Mouse (Mus musculus): ENCODE measurements around the gene Slc35f4.
A peak's percentile ranks its signal among the peaks of the same experiment; 100 is the strongest.

The Slc35f4 gene

GRCm38 (mm10) chr14:49348897-49349250 lies 177.0 kb downstream of the Slc35f4 start:
- DNase-seq (ENCODE audit: low read depth, low spot score) = peak; percentile 84

DNA sequence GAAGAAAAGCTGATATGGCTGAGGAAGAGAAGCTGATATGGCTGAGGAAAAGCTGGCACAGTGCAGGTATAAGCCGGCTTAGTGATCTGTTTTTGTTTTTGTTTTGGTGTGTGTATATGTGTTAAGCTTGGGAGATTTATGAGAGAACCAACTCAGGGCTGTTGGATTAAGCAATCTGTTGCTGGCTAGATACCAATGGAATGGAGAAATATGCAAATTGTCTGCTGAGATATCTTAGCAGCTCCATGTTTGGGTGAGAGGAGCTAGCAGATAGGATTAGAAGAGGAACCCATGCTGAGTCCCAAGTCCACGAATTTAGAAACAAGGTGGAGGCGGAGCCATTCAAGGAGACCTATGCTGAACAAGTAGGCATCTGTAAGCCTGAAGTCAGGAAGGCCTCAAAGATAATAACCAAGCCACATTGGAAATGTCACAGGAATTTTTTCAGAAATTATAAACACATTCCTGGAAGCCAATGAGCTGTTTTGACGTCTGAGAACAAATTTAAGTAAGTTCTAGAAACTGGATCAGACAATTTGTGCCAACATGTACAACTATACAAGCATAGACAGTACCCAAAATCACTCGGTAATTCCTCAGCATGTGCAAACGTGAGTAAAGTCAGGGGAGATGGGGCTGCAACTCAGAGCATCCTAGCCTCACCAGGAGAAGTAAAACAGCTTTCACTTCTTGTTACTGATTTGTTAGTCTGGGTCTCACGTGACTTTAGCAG lies 177.5 kb downstream of the Slc35f4 start:
- no peak for DNase-seq (ENCODE audit: low read depth, low spot score)

- DNase-seq (ENCODE audit: low read depth, low spot score) = no peak
Measured at GRCm38 (mm10) chr14:49345835-49346234, 180.0 kb downstream of the Slc35f4 start.

- DNase-seq (ENCODE audit: low read depth, low spot score) = no peak
Measured at GRCm38 (mm10) chr14:49337011-49337410, 188.8 kb downstream of the Slc35f4 start.

DNA sequence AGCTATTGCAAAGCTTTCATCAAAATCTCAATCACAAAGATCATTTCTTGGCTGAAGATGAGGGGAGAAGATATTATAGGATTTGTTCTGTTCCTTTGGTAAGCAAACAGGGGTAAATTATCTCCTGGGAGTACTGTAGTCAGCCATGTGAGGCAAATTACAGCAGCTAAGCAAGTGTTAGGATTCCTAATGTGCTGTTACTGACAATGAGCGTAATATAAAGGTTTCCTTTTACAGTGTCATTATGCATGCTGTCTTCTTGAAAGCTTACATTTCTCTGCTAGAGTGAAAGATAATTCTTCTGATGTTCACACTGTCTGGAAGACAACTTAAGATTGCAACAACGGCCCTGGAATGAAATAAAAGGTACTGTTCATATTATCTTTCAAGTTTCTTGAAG lies 192.0 kb downstream of the Slc35f4 start:
- DNase-seq (ENCODE audit: low read depth, low spot score) = no peak

- DNase-seq (ENCODE audit: low read depth, low spot score) = no peak
Measured at GRCm38 (mm10) chr14:49316493-49316894, 209.4 kb downstream of the Slc35f4 start.

DNA sequence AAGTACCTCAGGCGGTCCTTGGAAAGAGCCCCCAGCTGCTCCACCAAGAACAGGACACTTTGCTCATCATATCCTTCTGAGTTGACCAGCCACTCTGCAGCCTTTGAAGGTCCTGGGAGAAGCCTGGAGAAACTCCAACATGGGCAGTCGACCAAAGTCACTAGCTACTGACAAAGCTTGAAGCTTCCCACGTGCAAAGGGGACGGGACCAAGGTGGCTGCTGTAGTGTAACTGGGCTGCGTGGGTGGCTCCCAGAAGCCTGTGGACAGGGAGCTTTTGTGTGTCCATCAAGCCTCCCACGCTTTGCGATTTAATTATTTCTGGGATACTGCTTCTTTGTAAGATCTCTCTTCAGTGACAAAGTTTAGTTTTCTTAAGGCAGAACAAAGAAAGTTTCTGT lies 211.9 kb downstream of the Slc35f4 start:
- DNase-seq (ENCODE audit: low read depth, low spot score) = no peak

DNA sequence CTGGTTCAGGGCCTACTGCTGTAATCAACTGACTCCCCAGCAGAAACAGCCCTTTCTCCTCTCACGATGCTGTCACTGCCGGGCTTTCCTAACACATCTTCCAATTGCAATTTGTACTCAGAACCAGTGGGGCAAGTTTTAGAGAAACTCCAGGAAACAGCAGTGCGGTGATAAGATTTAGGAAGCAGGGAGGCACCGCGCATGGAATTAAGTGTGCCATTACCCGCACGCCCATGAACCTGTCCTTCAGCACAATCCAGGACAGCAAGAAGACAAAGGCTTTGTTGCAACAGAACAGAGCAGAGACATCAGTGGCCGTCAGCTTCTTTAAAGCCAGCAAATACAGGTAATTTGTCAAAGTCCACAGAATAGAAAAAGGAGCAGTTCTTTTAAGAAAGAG lies 212.5 kb downstream of the Slc35f4 start:
- peak; percentile 33 for DNase-seq (ENCODE audit: low read depth, low spot score)

GRCm38 (mm10) chr14:49311548-49311947 lies 214.3 kb downstream of the Slc35f4 start:
- no peak for DNase-seq (ENCODE audit: low read depth, low spot score)

DNA sequence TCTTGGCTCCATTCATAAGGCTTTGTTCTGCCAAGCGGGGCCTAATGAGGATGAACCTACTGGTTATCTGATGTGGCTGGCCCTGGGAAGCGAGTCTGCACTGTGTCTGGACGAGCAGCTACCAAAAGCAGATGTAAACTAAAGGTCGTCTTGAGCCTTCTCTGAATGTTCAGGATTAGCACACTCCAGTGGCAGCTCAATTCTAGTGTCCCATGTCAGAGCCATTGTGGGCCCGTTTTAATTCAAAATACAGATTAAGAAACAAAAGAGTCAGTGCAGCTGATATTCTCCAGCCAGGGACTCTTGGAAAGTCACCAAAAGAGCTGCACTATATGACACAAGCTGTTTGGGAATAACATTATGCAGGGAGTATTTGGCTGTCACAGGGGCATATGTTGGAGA lies 214.8 kb downstream of the Slc35f4 start:
- DNase-seq (ENCODE audit: low read depth, low spot score) = no peak

DNA sequence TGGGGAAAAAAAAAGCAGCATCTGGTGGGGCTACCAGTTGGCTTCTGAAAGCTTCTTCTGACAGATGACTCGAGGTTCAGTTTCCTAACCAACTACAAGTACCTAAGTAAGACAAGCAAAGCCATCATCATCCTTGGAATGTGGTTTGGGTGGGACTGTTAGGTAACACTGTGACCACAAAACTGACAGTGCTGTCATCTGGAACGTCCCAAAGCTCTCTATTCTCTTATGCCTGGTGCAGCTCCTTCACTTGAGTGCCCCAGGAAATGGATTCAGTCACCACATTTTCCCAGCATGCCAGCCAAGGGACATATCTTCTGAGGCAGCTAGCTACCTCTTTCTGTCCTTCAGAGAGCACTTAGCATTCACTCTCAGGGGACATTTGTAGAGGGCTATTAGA lies 216.2 kb downstream of the Slc35f4 start:
- no peak for DNase-seq (ENCODE audit: low read depth, low spot score)

- no peak for DNase-seq (ENCODE audit: low read depth, low spot score)
Measured at GRCm38 (mm10) chr14:49308591-49308990, 217.3 kb downstream of the Slc35f4 start.

- DNase-seq (ENCODE audit: low read depth, low spot score) = no peak
Measured at GRCm38 (mm10) chr14:49307842-49308241, 218.0 kb downstream of the Slc35f4 start.

GRCm38 (mm10) chr14:49305534-49306409 lies 220.1 kb downstream of the Slc35f4 start:
- no peak for DNase-seq (ENCODE audit: low read depth, low spot score)

- DNase-seq (ENCODE audit: low read depth, low spot score) = no peak
Measured at GRCm38 (mm10) chr14:49302271-49302857, 223.5 kb downstream of the Slc35f4 start.

DNA sequence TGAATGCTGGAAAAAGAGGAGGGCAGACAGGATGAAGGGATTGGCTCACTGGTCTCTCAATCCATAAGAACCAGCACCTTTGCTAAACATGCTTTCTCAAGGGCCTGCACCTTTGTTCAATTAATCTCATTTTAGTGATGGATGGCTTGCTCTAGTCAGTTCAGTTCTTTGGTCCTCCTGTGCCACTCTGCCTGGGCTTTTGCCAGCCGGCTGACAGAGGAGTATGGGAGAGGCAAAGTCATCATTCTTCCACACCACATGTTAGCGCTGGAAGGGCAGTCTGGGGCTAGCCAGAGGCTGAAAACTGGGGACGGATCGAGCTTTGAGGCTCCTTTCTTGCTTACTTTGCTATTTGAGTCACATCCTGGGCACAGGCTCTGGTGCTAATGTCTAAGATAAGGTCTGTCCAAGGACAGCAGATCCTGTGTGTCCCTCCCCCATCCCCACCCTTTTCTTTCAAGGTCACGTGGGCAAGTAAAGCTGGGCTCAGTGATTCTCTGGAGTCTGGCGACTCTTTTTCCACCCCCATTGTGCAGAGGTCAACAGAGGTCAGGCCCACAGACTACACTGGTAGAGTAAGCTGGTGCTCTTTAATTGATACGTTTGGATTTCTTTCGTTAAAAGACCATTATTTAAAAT lies 224.7 kb downstream of the Slc35f4 start:
- peak; percentile 78 for DNase-seq (ENCODE audit: low read depth, low spot score)

DNA sequence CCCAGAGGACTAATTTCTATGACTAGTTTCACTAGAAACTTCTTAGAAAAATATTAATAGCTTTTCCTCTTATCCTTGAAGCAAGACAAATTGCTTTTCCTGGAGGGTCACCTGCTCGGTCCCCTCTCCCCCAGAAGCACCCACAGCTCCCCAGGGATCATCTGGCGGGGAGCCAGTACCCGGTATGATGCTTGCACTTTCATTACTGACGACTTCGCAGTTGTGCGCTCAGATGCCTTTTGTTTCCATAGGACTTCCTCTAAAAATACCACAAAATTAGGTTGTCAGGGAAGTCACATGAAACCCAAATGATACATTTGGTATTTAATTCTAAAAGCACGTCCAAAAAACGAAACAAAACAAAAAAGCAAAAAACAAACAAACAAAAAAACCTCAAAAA lies 225.5 kb downstream of the Slc35f4 start:
- no peak for DNase-seq (ENCODE audit: low read depth, low spot score)

DNA sequence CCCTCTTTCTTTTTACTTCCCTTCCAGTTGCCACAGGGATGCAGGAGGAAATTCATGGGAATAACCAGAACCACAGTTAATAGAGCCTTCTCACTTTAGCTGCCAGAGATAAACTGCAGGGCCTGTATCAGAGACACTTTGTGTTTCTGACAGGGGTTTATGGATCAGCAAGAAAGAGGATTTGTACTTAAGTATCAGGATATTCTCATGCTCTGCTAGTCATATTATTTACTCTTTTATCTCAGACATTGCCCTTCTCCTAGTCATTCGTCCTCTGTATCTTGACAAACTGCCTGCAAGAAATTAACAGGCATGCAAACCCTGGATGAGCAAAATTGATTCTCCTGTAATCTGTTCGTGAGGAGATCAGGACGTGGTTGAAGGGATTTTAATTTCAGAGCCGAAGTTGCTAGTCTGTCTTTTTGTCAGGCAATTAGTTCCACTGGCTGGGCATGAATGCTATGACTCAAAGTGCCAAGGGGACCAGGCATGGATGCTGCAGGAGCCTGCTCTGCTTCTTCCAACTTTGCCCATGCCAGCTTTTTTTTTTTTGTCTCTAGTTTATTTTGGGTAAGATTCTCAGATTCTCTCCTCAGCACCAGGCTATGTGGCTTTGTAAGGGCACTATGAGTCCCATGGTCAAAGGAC lies 231.9 kb downstream of the Slc35f4 start:
- no peak for DNase-seq (ENCODE audit: low read depth, low spot score)

GRCm38 (mm10) chr14:49290029-49290745 lies 235.7 kb downstream of the Slc35f4 start:
- DNase-seq (ENCODE audit: low read depth, low spot score) = no peak

DNA sequence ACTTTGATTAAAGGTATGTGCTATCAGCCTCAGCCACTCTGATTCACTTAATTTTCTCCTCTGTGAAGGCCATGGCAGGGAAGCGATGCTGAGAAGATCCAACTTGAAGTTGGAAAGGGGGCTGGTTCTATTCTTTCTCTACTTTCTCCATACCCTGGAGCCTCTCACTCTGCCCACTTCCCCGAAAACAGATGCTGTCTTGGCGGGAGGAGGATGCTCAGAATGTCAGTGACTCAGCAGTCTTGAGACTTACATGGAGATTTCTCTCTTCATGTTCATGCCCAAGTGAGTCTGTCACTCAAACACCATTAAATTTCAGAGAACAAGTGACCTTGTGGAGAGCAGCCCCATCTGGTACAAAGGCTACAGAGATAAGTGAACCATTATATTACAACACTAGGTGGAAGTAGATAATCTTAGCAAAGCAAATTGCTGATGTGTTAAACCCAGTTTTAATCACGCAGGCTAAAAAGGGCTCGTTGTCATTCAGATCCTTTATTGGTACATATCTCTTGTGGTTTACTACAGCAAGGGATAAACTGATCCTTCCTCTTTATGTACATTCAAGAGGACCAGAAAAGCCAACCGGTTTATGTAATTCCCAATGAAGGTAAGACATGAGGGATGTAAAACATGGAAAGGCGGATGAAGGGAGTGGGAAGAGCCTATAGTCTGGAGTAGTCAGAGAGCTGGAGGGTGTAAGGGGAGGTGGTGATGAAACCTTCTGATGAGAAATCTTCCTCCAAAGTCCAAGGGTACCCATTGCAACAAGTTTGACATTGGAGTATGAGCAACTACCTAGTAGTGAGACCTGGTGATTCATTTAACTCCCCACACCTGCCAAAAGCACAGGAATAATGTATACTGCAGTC lies 241.8 kb downstream of the Slc35f4 start:
- no peak for DNase-seq (ENCODE audit: low read depth, low spot score)
